Mouse (Mus musculus): ENCODE results near the gene Hsdl1. TPM values are rescaled to one million over a fixed set of nuclear protein-coding genes. Genes with fewer than 3 reads are reported as not detected.

Gene Hsdl1
- total RNA-seq (2023), result 37.6 to 54.8 TPM (median 41.5 TPM) in 4 replicates

GRCm38 (mm10) chr8:119574437-119575365, at the start of gene Hsdl1, which contains the start of gene Dnaaf1:
Gene Hsdl1, minus strand, starts transcription at chr8:119575183.
Gene Dnaaf1, plus strand, starts transcription at chr8:119575235.

GRCm38 (mm10) chr8:119612471-119612870, 37.5 kb upstream of the Hsdl1 start, which contains the start of gene Adad2:
Gene Adad2, plus strand, starts transcription at chr8:119612747.

GRCm38 (mm10) chr8:119604996-119605395, 30.0 kb upstream of the Hsdl1 start, which contains the start of gene Taf1c:
Gene Taf1c, minus strand, starts transcription at chr8:119605222.

GRCm38 (mm10) chr8:119558603-119559401, 16.2 kb downstream of the Hsdl1 start, which contains the start of gene Mbtps1:
Gene Mbtps1, minus strand, starts transcription at chr8:119558735.

Other genes starting within 250 kb of the Hsdl1 start
- 60.6 to 77.1 TPM (median 73.1 TPM) in 4 replicates for gene Hsbp1, start 230.7 kb downstream of the Hsdl1 start, total RNA-seq (2023)
- gene Mlycd, start 180.3 kb downstream of the Hsdl1 start, total RNA-seq (2023), result 15.5 to 18.2 TPM (median 16.2 TPM) in 4 replicates
- 11.4 to 16.9 TPM (median 13.5 TPM) in 4 replicates for gene Osgin1, start 141.1 kb downstream of the Hsdl1 start, total RNA-seq (2023)
- gene Necab2, start 128.5 kb downstream of the Hsdl1 start, total RNA-seq (2023), result not detected in 4 replicates
- gene Slc38a8, start 73.5 kb downstream of the Hsdl1 start, total RNA-seq (2023), result 0.47 to 1.1 TPM (median 0.85 TPM) in 4 replicates
- gene Mbtps1, start 16.4 kb downstream of the Hsdl1 start, total RNA-seq (2023), result 116 to 135 TPM (median 122 TPM) in 4 replicates
- not detected in 4 replicates for gene Dnaaf1, start 52 bp upstream of the Hsdl1 start, total RNA-seq (2023)
- gene Taf1c, start 30.0 kb upstream of the Hsdl1 start, total RNA-seq (2023), result 18.6 to 21.2 TPM (median 18.9 TPM) in 4 replicates
- not detected in 4 replicates for gene Adad2, start 37.6 kb upstream of the Hsdl1 start, total RNA-seq (2023)
- gene Kcng4, start 60.5 kb upstream of the Hsdl1 start, total RNA-seq (2023), result not detected in 4 replicates
- gene Wfdc1, start 91.2 kb upstream of the Hsdl1 start, total RNA-seq (2023), result not detected in 4 replicates
- not detected in 4 replicates for gene Atp2c2, start 124.8 kb upstream of the Hsdl1 start, total RNA-seq (2023)
- 4.7 to 5.4 TPM (median 5.0 TPM) in 4 replicates for gene Tldc1, start 203.2 kb upstream of the Hsdl1 start, total RNA-seq (2023)

Measured in B cell, adult 62 days (primary cell).